Mouse (Mus musculus) E14TG2a.4 (cell line): Measurements from ENCODE around the gene Tenm2.

Experiments
- H3K27me3 ChIP-seq: 2 replicates; pipeline ENCODE4 v1.6.1; 2014; ENCODE audit warnings: low read length, control low read depth; ENCODE audit not compliant: insufficient read depth
- H3K36me3 ChIP-seq: 2 replicates; pipeline ENCODE4 v1.6.1; 2014; ENCODE audit warnings: low read length, control low read depth; ENCODE audit not compliant: insufficient read depth
- H3K4me1 ChIP-seq: replicated peaks from 2 replicates; pipeline ENCODE4 v1.6.1; 2014; ENCODE audit warnings: low read depth, low read length, control low read depth
- H3K4me3 ChIP-seq: replicated peaks from 2 replicates; pipeline ENCODE4 v1.5.1; 2014; ENCODE audit warnings: mild to moderate bottlenecking, low read length
- H3K9me3 ChIP-seq: 2 replicates; pipeline ENCODE4 v1.6.1; 2014; ENCODE audit warnings: low read length, control low read depth
- CTCF ChIP-seq: conservative IDR thresholded peaks from 2 replicates; pipeline ENCODE4 v1.5.1; 2014; ENCODE audit warnings: low read length
- NANOG ChIP-seq: IDR thresholded peaks from 2 replicates; pipeline ENCODE4 v1.6.1; 2014; ENCODE audit warnings: borderline replicate concordance, low read length, mixed read lengths
- POU5F1 ChIP-seq: IDR thresholded peaks from 2 replicates; pipeline ENCODE4 v1.6.1; 2014; ENCODE audit warnings: low read length, borderline replicate concordance

Gene Tenm2

GRCm38 (mm10) chr11:36246152-36246551 lies 989.6 kb downstream of the Tenm2 start:
- no peak for TF ChIP-seq CTCF
- no peak for TF ChIP-seq NANOG
- no peak for TF ChIP-seq POU5F1
- Histone ChIP-seq H3K36me3 (no peaks in the 10 kb centered on the region), H3K4me3 (no peak overlapping the region), H3K27me3 (no peaks in the 10 kb centered on the region), H3K9me3 (no peaks in the 10 kb centered on the region), H3K4me1 (no peaks in the 10 kb centered on the region; the same call in 1 of the 2 replicates)

- Histone ChIP-seq H3K9me3 (no peaks in the 10 kb centered on the region), H3K27me3 (no peaks in the 10 kb centered on the region), H3K4me3 (no peak overlapping the region), H3K36me3 (no peaks in the 10 kb centered on the region), H3K4me1 (no peaks in the 10 kb centered on the region; the same call in 1 of the 2 replicates)
- TF ChIP-seq CTCF (no peak), POU5F1 (no peak), NANOG (no peak)
Measured at GRCm38 (mm10) chr11:36244491-36244882, 991.3 kb downstream of the Tenm2 start.

GRCm38 (mm10) chr11:36243747-36244490 lies 991.8 kb downstream of the Tenm2 start:
- Histone ChIP-seq H3K9me3 (no peaks in the 10 kb centered on the region), H3K27me3 (0 out of 2 replicates have a peak, but pooled peaks cover 3% of the 10 kb centered on the region)
- no peak for TF ChIP-seq CTCF
- TF ChIP-seq NANOG = no peak
- no peak for TF ChIP-seq POU5F1

GRCm38 (mm10) chr11:36238890-36239289 lies 996.9 kb downstream of the Tenm2 start:
- H3K36me3 ChIP-seq = no peaks in the 10 kb centered on the region
- TF ChIP-seq POU5F1 = no peak
- TF ChIP-seq CTCF = no peak
- TF ChIP-seq NANOG = no peak
- H3K27me3 ChIP-seq = 0 out of 2 replicates have a peak, but pooled peaks cover 5% of the 10 kb centered on the region
- H3K4me1 ChIP-seq = no peaks in the 10 kb centered on the region; the same call in 1 of the 2 replicates
- H3K4me3 ChIP-seq = no peak overlapping the region
- no peaks in the 10 kb centered on the region for H3K9me3 ChIP-seq

More at GRCm38 (mm10) chr11:36243747-36244490, 991.8 kb downstream of the Tenm2 start:
- Histone ChIP-seq H3K4me3 (no peak overlapping the region), H3K4me1 (no peaks in the 10 kb centered on the region; the same call in 1 of the 2 replicates), H3K36me3 (no peaks in the 10 kb centered on the region)

- no peaks in the 10 kb centered on the region for H3K36me3 ChIP-seq
- no peak for TF ChIP-seq CTCF
- no peak for TF ChIP-seq NANOG
- TF ChIP-seq POU5F1 = no peak
- peaks cover 6% of the 10 kb centered on the region; the same call in 1 of the 2 replicates for H3K4me1 ChIP-seq
- H3K27me3 ChIP-seq = peaks cover 3% of the 10 kb centered on the region; the same call in 1 of the 2 replicates
- H3K9me3 ChIP-seq = peaks cover 5% of the 10 kb centered on the region
- H3K4me3 ChIP-seq = no peak overlapping the region
Measured at GRCm38 (mm10) chr11:36228654-36229053, 1007.1 kb downstream of the Tenm2 start.

GRCm38 (mm10) chr11:36228196-36228595 lies 1007.6 kb downstream of the Tenm2 start:
- no peak for TF ChIP-seq POU5F1
- no peak for TF ChIP-seq NANOG
- TF ChIP-seq CTCF = no peak
- Histone ChIP-seq H3K36me3 (no peaks in the 10 kb centered on the region), H3K4me1 (peaks cover 6% of the 10 kb centered on the region; the same call in 1 of the 2 replicates), H3K4me3 (no peak overlapping the region), H3K27me3 (peaks cover 3% of the 10 kb centered on the region; the same call in 1 of the 2 replicates), H3K9me3 (peaks cover 5% of the 10 kb centered on the region)

- peaks cover 9% of the 10 kb centered on the region for H3K27me3 ChIP-seq
- H3K36me3 ChIP-seq = no peaks in the 10 kb centered on the region
- peaks cover 5% of the 10 kb centered on the region for H3K9me3 ChIP-seq
- TF ChIP-seq NANOG = no peak
- TF ChIP-seq POU5F1 = no peak
- TF ChIP-seq CTCF = no peak
- no peak overlapping the region for H3K4me3 ChIP-seq
- H3K4me1 ChIP-seq = peaks cover 10% of the 10 kb centered on the region
Measured at GRCm38 (mm10) chr11:36226061-36226460, 1009.7 kb downstream of the Tenm2 start.

- H3K36me3 ChIP-seq = no peaks in the 10 kb centered on the region
- TF ChIP-seq NANOG (no peak), CTCF (no peak), POU5F1 (no peak)
- no peaks in the 10 kb centered on the region for H3K9me3 ChIP-seq
- peaks cover 9% of the 10 kb centered on the region for H3K27me3 ChIP-seq
- H3K4me1 ChIP-seq = peaks cover 17% of the 10 kb centered on the region
- no peak overlapping the region for H3K4me3 ChIP-seq
Measured at GRCm38 (mm10) chr11:36223716-36224439, 1011.9 kb downstream of the Tenm2 start.

GRCm38 (mm10) chr11:36222071-36222470 lies 1013.7 kb downstream of the Tenm2 start:
- Histone ChIP-seq H3K9me3 (no peaks in the 10 kb centered on the region), H3K4me1 (peaks cover 17% of the 10 kb centered on the region), H3K4me3 (no peak overlapping the region), H3K36me3 (no peaks in the 10 kb centered on the region), H3K27me3 (peaks cover 9% of the 10 kb centered on the region)
- TF ChIP-seq POU5F1 (no peak), NANOG (no peak), CTCF (no peak)
